Mouse (Mus musculus): ENCODE results near the gene Itfg1.

DNA sequence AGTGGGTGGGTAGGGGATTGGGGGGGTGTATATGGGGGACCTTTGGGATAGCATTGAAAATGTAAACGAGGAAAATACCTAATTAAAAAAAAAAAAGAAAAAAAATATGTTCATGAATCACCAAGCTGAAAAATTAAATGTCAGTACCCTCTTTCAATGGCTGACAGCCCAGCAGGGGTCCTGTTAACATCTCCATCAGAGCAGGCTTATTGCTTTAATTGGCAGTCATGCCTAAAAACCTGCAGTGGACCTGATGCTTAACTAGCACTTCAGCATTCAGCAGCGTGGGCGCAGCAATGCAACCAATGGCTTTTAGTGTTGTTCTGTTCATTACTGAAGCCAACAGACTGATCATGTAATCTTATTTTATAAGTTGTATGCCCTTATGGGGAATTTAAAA is 60.6 kb downstream of the Itfg1 start:
- TF ChIP-seq POLR2A (IDR thresholded peaks at IDR 0.05; ENCODE audit: insufficient read length, low read depth) = no peak
- TF ChIP-seq MAX (IDR thresholded peaks at IDR 0.05; ENCODE audit: low read depth) = no peak
- no peak for TF ChIP-seq TCF12 (IDR thresholded peaks at IDR 0.05; ENCODE audit: insufficient read depth, poor library complexity, severe bottlenecking)
- TF ChIP-seq CEBPB (IDR thresholded peaks at IDR 0.05; ENCODE audit: insufficient read depth, poor library complexity, severe bottlenecking) = no peak
- no peak for TF ChIP-seq MYOD1 (IDR thresholded peaks at IDR 0.05; ENCODE audit: control insufficient read depth in 1 of 3, insufficient read length in 2 of 3, low read depth in 2 of 3)
- TF ChIP-seq MYOG (IDR thresholded peaks at IDR 0.05; ENCODE audit: control insufficient read depth in 1 of 3, insufficient read depth in 1 of 3, insufficient read length in 2 of 3, low read depth in 2 of 3) = no peak
- no peak for TF ChIP-seq POLR2AphosphoS2 (IDR thresholded peaks at IDR 0.05; ENCODE audit: insufficient read length, low read depth)
- no peak for TF ChIP-seq USF1 (IDR thresholded peaks at IDR 0.05; ENCODE audit: low read depth)
- TF ChIP-seq E2F4 (IDR thresholded peaks at IDR 0.05; ENCODE audit: insufficient read depth) = no peak
- no peak for TF ChIP-seq TCF3 (IDR thresholded peaks at IDR 0.05; ENCODE audit: insufficient read length, low read depth)
- TF ChIP-seq SRF (IDR thresholded peaks at IDR 0.05; ENCODE audit: control insufficient read depth, insufficient read length, low read depth) = no peak
- no peak for TF ChIP-seq REST (IDR thresholded peaks at IDR 0.05; ENCODE audit: insufficient read depth, insufficient read length)

All from myocyte (in vitro differentiated cells).